Mouse (Mus musculus) natural killer cell, adult 2 months (primary cell): Measurements from ENCODE around the gene Dad1.

Experiments
- DNase-seq, 2 experiments: peaks; one replicate each; pipeline ENCODE4 v3.0.0; 2022; ENCODE audit warnings: low spot score in 2 of 2

Gene Dad1

DNA sequence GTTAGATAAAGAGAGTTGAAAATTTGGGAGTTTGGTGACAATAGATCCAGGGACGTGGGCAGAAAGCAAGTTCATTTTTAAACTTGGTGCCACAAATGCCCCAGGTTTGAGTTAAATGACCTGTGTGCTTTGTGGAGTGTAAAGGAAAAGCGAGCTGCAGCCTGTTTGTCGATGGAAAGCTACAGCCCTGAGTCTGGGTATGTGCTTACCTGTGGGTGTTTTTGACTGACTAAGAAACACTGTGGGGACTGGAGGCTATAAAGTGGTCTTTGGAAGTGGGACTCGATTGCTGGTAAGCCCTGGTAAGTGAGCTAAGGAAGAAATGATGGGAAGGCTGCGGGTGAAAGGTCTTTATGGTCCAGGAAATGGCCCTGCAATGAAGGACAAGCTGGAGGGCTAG lies 47.6 kb downstream of the Dad1 start:
- no peak for DNase-seq

DNA sequence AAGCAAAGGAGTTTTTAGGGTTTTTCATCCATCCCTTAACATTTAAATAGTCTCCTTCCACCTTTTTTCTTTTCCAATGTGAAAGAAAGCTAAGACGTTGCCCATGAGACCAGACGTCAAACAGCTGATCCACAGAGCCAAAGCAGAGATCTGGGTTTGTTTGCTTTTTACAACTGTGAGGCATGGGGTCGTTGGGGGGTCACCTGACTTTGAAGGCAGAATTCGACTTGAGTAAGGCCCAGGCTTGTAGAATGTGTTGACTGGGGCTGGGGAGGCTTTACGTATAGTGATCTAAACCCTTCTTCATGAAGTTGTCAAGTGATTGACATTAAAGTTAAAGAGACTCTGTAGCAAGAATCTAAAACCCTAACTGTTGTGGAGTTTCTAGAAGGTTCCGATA lies 48.0 kb downstream of the Dad1 start:
- no peak for DNase-seq

DNA sequence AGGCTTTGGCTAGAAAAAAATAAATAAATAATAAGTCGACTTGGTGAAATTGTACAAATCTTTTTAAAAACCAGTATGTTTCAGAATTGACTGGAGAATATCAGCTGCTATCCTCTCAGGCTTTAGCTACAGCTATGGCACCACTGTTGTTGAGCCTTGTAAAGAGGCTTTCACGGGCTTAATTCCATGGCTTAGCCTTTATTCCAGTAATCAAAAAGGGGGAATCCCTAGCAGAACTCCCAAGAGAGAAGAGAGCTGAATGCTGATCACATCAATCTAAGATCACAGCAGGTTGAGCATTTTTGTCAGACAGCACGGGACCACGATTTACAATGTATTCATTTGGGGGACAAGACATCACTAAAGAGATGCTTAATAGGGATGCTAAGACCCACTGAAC lies 49.1 kb downstream of the Dad1 start:
- no peak for DNase-seq

DNA sequence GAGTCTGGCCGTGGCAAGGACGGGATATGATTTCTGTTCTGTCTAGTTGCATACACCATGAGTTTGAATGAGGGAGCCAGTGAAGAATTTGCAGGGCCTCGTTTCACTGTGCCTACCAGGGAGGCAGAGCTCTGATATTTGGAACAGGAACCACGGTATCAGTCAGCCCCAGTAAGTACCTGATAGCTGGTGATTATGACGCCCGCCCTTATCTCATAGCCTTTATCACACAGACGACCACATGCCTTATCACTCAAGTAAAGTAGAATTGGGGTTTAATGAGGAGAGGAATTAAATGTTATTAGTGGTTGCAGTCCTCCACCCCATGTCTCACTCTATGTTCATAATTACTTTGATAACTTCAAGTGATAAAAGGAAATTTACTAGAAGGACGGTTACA lies 49.6 kb downstream of the Dad1 start:
- no peak for DNase-seq

DNA sequence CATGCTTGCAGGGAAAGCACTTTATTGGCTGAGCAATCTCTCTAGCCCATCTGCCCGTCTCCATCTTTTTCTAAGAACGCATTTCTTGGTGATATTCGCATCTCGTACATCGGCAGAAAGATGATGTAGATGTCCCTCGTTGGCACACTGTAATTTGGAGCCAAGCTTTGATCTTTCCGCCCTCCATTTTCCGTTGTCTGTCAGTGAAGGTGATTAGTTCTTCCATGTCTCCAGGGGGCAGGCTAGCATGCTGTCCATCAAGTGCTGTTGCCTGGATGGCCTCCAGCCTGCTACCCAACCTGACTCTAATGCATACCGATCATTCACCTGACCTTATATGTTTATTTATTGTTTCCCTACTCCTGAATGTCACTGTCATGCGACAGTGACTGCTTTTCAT lies 50.1 kb downstream of the Dad1 start:
- no peak for DNase-seq

DNA sequence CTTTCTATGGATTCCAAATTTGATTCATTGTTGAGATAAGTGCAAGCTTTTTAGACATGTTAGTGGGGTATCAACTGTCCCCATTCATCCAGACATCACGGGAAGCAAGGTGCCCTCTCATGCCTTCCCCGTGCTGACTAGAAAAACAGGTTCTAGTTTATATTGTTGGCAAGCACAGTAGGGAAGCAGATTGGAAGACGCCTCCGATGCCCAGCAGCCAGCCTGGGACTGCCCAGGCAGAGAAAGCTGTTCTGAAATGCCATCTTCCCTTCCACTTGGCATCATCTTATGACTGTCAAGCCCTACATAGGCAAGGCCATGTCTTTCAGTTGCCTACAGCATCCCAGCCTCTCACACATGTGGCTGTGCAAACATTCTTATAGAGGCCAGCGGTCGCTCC lies 50.7 kb downstream of the Dad1 start:
- DNase-seq = no peak

DNA sequence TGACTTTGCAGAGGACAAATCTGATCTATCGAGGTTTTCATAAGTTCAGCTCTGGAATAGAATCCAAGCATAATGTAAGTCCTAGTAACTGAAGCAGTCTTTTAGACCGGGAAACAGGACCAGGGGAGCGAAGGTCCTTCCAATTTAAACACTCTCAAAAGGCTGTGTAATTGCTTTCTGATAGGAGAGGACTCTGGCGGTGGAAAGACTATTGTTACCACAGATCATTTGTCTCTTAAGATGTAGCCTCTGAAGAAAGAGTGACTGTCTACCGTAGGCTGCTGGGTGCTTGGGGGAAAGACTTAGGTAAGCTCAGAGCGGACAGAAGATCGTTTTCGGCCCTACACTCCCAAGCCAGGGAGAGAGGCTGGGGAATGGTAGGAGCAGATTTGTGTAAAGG lies 53.5 kb downstream of the Dad1 start:
- DNase-seq = no peak

DNA sequence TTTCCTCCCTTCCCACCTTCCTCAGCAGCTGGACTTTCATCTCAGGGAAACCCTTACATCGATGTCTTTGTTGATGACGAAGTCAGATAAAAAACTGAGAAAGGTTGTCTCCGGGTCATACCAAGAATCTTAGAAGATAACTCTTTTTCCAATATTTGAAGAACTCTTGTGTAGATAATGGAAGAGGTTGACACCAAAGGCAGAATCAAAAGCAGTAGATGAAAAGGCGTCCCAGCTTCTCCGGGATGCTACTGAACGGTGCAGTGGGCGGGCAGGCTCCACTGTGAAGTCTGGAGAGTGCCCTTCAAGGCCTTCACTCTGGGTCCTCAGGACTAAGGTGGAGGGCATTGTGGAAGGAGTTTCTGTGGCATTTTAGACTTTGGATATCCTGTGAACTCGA lies 54.2 kb downstream of the Dad1 start:
- no peak for DNase-seq

DNA sequence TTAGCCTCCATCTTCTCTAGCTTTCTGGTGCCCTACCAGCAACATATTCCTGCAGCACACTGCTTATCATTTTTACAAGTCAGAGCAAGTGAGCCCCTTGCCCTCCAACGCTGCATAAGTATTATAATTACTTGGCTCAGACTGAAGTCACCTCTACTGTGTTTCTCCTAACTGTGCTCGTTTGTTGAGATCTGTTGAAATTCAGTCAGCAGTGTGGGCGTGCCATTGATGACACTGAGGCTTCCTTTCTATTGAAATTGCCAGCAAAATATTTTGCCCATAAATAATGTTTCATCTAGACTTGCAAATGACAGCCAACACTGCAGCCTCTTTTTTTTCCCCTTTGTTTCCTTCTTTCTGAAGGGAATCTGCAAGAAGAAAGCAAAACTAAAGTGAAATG lies 56.2 kb downstream of the Dad1 start:
- no peak for DNase-seq

DNA sequence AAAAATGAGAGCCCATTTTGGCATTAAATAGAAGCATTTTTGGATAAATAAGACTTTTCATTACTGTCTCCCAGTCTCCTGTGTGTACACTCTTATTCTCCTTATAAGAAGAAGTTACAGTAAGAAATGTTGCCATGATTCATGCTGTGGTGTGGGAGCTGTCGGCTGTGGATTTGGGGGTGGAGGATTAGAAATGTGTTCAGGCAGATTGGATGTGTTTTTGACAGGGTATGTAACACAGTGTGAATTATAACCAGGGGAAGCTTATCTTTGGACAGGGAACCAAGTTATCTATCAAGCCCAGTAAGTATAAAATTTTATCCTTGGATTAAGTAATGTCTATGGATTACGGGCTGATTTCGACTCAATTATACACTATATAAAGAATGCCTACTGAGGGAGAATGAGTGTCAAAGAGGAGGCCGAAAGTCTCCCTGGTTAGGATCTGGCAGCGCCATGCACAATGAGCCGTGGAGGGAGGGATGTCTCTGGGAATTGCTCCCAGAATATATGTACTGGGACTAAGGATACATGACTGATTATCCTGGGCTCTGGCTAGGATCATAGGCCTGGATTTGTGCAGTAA lies 58.0 kb downstream of the Dad1 start:
- DNase-seq = no peak

DNA sequence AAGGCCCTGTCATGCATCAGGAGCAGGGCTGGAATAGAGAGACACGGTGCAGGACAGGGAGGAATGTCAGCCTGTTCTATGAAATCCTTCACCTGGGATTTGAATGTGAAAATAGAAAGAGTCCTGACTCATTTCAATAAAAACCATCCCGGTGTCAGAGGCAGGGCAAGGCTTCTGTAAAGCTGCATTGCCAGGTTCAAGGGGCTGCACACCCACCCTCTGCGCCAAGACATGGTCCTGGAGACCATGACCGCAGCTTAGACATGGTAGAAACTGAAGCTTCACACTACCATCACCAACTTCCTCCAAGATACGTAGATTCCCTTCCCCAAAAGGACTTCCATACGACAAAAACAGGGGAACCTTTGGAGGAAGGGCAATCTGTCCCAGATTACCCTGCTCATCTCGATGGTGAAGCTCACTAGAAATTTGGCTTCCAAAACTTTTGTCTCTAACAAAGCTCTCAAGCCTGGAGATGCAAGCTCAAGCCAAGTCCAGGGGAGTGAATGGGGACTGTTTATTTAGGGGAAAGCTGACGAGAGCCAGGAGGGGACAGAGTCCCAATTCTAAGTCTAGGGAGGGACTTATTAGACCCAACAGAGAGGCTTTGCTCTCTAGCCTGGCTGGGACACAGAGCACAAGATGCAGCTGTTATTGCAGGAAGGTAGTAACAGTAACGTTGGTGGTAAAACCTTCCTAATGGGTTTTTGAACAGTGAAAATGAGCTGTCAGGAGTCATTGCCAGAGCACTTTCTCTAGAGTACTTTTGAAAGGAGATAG lies 60.4 kb downstream of the Dad1 start:
- DNase-seq = no peak

DNA sequence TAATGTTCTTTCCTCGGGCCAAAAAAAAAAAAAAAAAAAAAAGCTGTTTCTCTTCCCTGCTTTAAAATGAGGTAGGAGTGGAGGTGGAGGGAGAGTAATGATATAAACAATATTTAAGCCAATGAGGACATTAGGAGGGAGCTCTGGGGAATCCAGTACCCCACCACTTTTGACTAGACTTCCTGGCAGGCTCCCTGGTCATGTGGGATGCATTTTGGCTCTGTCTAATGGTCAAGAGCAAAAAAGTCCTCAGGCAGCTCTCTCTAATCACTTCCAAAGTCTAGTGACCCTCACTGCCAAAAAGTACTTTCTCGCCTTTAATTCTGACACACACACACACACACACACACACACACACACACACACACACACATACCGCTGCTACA lies 61.4 kb downstream of the Dad1 start:
- no peak for DNase-seq

DNA sequence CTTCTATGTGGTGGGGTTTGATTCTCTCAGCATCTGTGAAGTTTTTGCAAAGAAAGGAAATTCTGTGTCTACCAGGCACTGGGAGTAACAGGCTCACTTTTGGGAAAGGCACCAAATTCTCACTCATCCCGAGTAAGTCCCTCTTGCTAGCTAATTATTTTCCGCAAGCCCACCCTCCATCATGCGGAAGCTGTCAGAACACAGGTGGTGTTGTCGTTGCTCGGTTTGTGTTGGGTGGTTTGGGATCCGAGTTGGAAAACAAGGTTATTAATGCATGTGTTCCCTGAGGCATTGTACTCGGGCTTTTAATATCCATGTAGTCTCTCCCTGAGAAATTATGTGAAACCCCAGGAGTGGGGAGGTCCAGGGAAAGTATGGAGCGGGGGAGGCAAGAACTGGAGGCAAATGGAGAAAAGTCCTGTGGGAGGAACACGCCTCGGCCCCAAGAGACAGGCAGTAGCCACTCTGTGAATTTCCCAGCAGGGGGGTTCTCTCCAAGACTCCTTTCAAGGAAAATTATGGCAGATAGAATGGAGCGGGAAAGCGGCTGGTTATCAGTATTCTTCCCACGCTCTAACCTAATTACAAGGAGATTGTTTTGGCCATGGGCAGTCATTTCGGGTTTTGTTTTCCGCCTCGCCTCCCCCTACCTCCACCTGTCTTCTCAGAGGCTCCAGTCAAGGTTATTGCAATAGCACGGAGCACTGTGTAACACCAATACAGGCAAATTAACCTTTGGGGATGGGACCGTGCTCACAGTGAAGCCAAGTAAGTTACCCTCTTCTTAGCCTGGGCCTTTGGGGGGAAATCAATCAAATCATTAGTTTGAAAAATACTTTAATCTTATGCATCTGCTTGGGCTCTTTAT lies 62.1 kb downstream of the Dad1 start:
- DNase-seq = no peak

DNA sequence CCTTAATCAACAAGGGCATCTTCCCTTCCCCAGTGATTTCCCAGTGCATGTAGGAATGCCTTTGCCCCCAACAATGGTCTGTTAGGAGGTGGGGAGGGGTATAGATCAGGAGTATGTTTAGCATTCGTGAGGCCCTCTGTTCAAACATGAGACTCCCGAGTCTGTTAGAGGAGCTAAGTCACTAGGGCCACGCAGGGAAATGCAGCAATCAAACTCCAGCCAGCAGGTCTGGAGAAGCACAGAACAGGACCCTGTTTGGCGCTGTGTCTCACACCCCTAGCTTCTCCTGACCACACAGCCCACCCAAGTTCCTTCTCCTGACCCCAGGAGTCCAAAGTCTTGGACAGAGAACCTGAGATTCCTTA lies 62.9 kb downstream of the Dad1 start:
- no peak for DNase-seq

DNA sequence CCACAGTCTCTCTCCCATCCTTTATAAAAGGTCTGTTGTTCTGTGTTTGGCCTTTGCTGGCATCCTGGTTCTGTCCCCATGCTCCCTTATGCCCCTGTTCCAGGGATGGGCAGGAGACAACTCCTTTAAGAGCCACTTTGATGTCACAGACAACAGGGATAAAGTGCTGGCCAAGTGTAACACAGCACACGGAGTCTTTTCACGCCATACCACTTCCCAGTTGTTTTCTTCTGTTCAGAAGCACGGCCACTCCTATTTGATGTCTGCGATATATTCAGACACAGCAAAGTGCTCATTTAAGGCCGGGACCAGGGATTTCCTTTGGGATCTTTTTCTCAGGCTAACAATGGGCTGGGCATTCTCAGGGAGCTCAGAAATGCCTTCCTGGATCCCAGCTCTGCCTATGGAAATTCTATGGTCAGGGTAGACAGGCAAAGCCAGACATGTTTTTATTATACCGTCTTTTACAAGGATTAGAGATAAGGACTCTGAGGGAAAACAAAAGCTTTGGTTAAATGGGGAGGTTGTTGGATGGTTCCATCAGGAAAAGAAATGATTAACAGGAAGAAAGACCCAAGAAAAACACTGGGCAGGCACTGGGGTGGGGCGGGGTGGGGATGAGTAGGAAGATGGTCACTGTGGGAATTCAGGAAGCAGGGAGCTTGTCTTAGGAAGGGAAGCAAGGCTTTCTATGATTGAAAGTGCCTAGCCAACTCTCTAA lies 63.4 kb downstream of the Dad1 start:
- DNase-seq = no peak

DNA sequence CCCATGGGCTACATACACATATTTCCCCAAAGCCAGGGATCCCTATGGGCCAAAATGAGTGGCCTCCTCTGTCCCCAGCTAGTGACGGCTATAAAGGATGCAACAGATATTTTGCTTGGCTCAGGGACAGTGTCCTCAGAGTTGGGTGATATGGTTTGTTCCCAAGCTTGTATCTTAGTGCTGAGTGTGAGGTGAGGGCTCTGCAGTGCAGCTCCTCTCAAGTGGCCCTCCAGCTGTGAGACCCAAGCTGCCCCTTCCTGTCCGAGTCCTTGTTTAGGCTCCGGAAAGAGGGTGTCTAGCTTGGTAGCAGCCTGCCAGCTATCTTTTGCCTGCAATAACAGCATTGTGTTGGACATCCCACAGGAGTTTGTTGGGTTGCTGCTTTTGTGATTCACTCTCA lies 64.6 kb downstream of the Dad1 start:
- DNase-seq = no peak

DNA sequence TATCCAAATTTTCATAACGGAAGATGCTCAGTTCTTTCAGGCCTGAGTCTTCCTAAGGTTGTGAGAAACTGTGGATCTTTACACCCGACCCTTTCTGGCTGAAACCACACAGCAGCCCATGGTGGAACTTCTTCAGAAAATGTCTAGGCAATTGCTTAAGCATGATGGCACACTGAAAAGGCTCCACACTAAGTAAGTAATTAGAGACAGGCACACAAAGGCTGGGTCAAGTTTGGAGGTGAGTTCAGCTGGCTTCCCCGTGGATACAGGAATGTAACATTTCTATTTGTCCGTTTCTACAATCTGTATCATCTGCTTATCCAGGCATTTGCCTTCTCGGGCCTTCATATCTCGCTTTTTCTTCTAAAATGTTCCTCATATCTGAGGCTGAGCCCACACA lies 66.7 kb downstream of the Dad1 start:
- DNase-seq = no peak
